Mouse (Mus musculus): ENCODE results near the gene Dlat. TPM values are rescaled to one million over a fixed set of nuclear protein-coding genes. Genes with fewer than 3 reads are reported as not detected.
A peak's percentile ranks its signal among the peaks of the same experiment; 100 is the strongest.

Gene Dlat
- 54.9 and 59.2 TPM in 2 replicates for polyA plus RNA-seq (2014; fragmentation: Nextera tagmentation; extraction: Ambion mirVana)

- peak within 1 kb of the TSS; percentile 81 for H3K27ac ChIP-seq (ENCODE audit: low read depth, low read length)
- no peaks in the 10 kb centered on the region for H3K9me3 ChIP-seq (ENCODE audit: control insufficient read depth, low read length)
- ATAC-seq (ENCODE audit: low FRiP score) (peak; percentile 94), DNase-seq (ENCODE audit: low spot score) (peak; percentile 92)
- no peaks in the 10 kb centered on the region for H3K36me3 ChIP-seq (ENCODE audit: control insufficient read depth, insufficient read depth, low read length)
- H3K4me1 ChIP-seq (replicated peaks; ENCODE audit: control insufficient read depth, insufficient read depth, low read length) = no peaks in the 10 kb centered on the region
- H3K4me2 ChIP-seq (replicated peaks; ENCODE audit: low read depth, low read length) = peak within 1 kb of the TSS; percentile 45
- H3K4me3 ChIP-seq (ENCODE audit: low read depth, low read length) = peak within 1 kb of the TSS; percentile 71
- H3K27me3 ChIP-seq (ENCODE audit: control insufficient read depth, insufficient read depth, low read length) = no peaks in the 10 kb centered on the region
- H3K9ac ChIP-seq (ENCODE audit: low read depth, low read length) = peak within 1 kb of the TSS; percentile 82
- under 1% methylated on average over 63 of the region's 63 CpGs for WGBS
Measured at GRCm38 (mm10) chr9:50659392-50660217, at the start of gene Dlat. Gene Dlat (minus strand): TSS chr9:50659780.

- no peak overlapping the region for H3K4me3 ChIP-seq (ENCODE audit: low read depth, low read length)
- no peak overlapping the region for H3K4me2 ChIP-seq (replicated peaks; ENCODE audit: low read depth, low read length)
- H3K27ac ChIP-seq (ENCODE audit: low read depth, low read length) = no peak overlapping the region
- H3K36me3 ChIP-seq (ENCODE audit: control insufficient read depth, insufficient read depth, low read length) = no peaks in the 10 kb centered on the region
- no peaks in the 10 kb centered on the region for H3K4me1 ChIP-seq (replicated peaks; ENCODE audit: control insufficient read depth, insufficient read depth, low read length)
- peak; percentile 58 for DNase-seq (ENCODE audit: low spot score)
- no peak for ATAC-seq (ENCODE audit: low FRiP score)
- no peak overlapping the region for H3K9ac ChIP-seq (ENCODE audit: low read depth, low read length)
- no peaks in the 10 kb centered on the region for H3K9me3 ChIP-seq (ENCODE audit: control insufficient read depth, low read length)
- no peaks in the 10 kb centered on the region for H3K27me3 ChIP-seq (ENCODE audit: control insufficient read depth, insufficient read depth, low read length)
- WGBS = 31% methylated on average over 2 of the region's 2 CpGs
Measured at GRCm38 (mm10) chr9:50709108-50709507, 49.5 kb upstream of the Dlat start.

- DNase-seq (ENCODE audit: low spot score) = no peak
- H3K4me2 ChIP-seq (replicated peaks; ENCODE audit: low read depth, low read length) = no peak overlapping the region
- 39% methylated on average over 6 of the region's 6 CpGs for WGBS
- no peaks in the 10 kb centered on the region for H3K36me3 ChIP-seq (ENCODE audit: control insufficient read depth, insufficient read depth, low read length)
- H3K9ac ChIP-seq (ENCODE audit: low read depth, low read length) = no peak overlapping the region
- ATAC-seq (ENCODE audit: low FRiP score) = no peak
- H3K27me3 ChIP-seq (ENCODE audit: control insufficient read depth, insufficient read depth, low read length) = peaks cover 6% of the 10 kb centered on the region; the same call in 1 of the 2 replicates
- H3K4me3 ChIP-seq (ENCODE audit: low read depth, low read length) = no peak overlapping the region
- no peaks in the 10 kb centered on the region for H3K4me1 ChIP-seq (replicated peaks; ENCODE audit: control insufficient read depth, insufficient read depth, low read length)
- H3K9me3 ChIP-seq (ENCODE audit: control insufficient read depth, low read length) = no peaks in the 10 kb centered on the region
- H3K27ac ChIP-seq (ENCODE audit: low read depth, low read length) = no peak overlapping the region
Measured at GRCm38 (mm10) chr9:50704907-50705306, 45.3 kb upstream of the Dlat start.

GRCm38 (mm10) chr9:50700921-50701691, 41.5 kb upstream of the Dlat start:
- peaks cover 10% of the 10 kb centered on the region for H3K27me3 ChIP-seq (ENCODE audit: control insufficient read depth, insufficient read depth, low read length)
- H3K4me2 ChIP-seq (replicated peaks; ENCODE audit: low read depth, low read length) = no peak overlapping the region
- no peak overlapping the region for H3K27ac ChIP-seq (ENCODE audit: low read depth, low read length)
- H3K36me3 ChIP-seq (ENCODE audit: control insufficient read depth, insufficient read depth, low read length) = no peaks in the 10 kb centered on the region
- no peak overlapping the region for H3K9ac ChIP-seq (ENCODE audit: low read depth, low read length)
- no peaks in the 10 kb centered on the region for H3K9me3 ChIP-seq (ENCODE audit: control insufficient read depth, low read length)
- no peak overlapping the region for H3K4me3 ChIP-seq (ENCODE audit: low read depth, low read length)
- H3K4me1 ChIP-seq (replicated peaks; ENCODE audit: control insufficient read depth, insufficient read depth, low read length) = 0 out of 2 replicates have a peak, but pooled peaks cover 4% of the 10 kb centered on the region
- DNase-seq (ENCODE audit: low spot score) = no peak
- no peak for ATAC-seq (ENCODE audit: low FRiP score)
- 67% methylated on average over 11 of the region's 11 CpGs for WGBS

GRCm38 (mm10) chr9:50698418-50699409, 39.1 kb upstream of the Dlat start:
- Histone ChIP-seq H3K27ac (ENCODE audit: low read depth, low read length) (peak overlapping the region; percentile 33; the same call in 1 of the 2 replicates), H3K27me3 (ENCODE audit: control insufficient read depth, insufficient read depth, low read length) (peaks cover 10% of the 10 kb centered on the region), H3K9me3 (ENCODE audit: control insufficient read depth, low read length) (no peaks in the 10 kb centered on the region), H3K9ac (ENCODE audit: low read depth, low read length) (peak overlapping the region; percentile 57), H3K4me3 (ENCODE audit: low read depth, low read length) (peak overlapping the region; percentile 50), H3K4me2 (replicated peaks; ENCODE audit: low read depth, low read length) (peak overlapping the region; percentile 91), H3K36me3 (ENCODE audit: control insufficient read depth, insufficient read depth, low read length) (no peaks in the 10 kb centered on the region), H3K4me1 (replicated peaks; ENCODE audit: control insufficient read depth, insufficient read depth, low read length) (0 out of 2 replicates have a peak, but pooled peaks cover 4% of the 10 kb centered on the region)
- peak; percentile 66 for DNase-seq (ENCODE audit: low spot score)
- under 1% methylated on average over 56 of the region's 70 CpGs for WGBS
- ATAC-seq (ENCODE audit: low FRiP score) = peak; percentile 63

- peaks cover 10% of the 10 kb centered on the region for H3K27me3 ChIP-seq (ENCODE audit: control insufficient read depth, insufficient read depth, low read length)
- WGBS = 2% methylated on average over 12 of the region's 12 CpGs
- peak; percentile 76 for DNase-seq (ENCODE audit: low spot score)
- no peaks in the 10 kb centered on the region for H3K36me3 ChIP-seq (ENCODE audit: control insufficient read depth, insufficient read depth, low read length)
- 0 out of 2 replicates have a peak, but pooled peaks cover 6% of the 10 kb centered on the region for H3K4me1 ChIP-seq (replicated peaks; ENCODE audit: control insufficient read depth, insufficient read depth, low read length)
- ATAC-seq (ENCODE audit: low FRiP score) = peak; percentile 50
- H3K27ac ChIP-seq (ENCODE audit: low read depth, low read length) = peak overlapping the region; percentile 39; the same call in 1 of the 2 replicates
- H3K4me3 ChIP-seq (ENCODE audit: low read depth, low read length) = peak overlapping the region; percentile 20
- H3K9ac ChIP-seq (ENCODE audit: low read depth, low read length) = peak overlapping the region; percentile 52; the same call in 1 of the 2 replicates
- H3K4me2 ChIP-seq (replicated peaks; ENCODE audit: low read depth, low read length) = peak overlapping the region; percentile 91
- H3K9me3 ChIP-seq (ENCODE audit: control insufficient read depth, low read length) = no peaks in the 10 kb centered on the region
Measured at GRCm38 (mm10) chr9:50697706-50698041, 38.1 kb upstream of the Dlat start.

- H3K9me3 ChIP-seq (ENCODE audit: control insufficient read depth, low read length) = no peaks in the 10 kb centered on the region
- ATAC-seq (ENCODE audit: low FRiP score) (no peak), DNase-seq (ENCODE audit: low spot score) (peak; percentile 54)
- H3K4me2 ChIP-seq (replicated peaks; ENCODE audit: low read depth, low read length) = peak overlapping the region; percentile 91
- peaks cover 10% of the 10 kb centered on the region for H3K27me3 ChIP-seq (ENCODE audit: control insufficient read depth, insufficient read depth, low read length)
- peak overlapping the region; percentile 39; the same call in 1 of the 2 replicates for H3K27ac ChIP-seq (ENCODE audit: low read depth, low read length)
- WGBS = 38% methylated on average over 12 of the region's 12 CpGs
- no peaks in the 10 kb centered on the region for H3K36me3 ChIP-seq (ENCODE audit: control insufficient read depth, insufficient read depth, low read length)
- H3K4me3 ChIP-seq (ENCODE audit: low read depth, low read length) = peak overlapping the region; percentile 20
- peak overlapping the region; percentile 52; the same call in 1 of the 2 replicates for H3K9ac ChIP-seq (ENCODE audit: low read depth, low read length)
- 0 out of 2 replicates have a peak, but pooled peaks cover 6% of the 10 kb centered on the region for H3K4me1 ChIP-seq (replicated peaks; ENCODE audit: control insufficient read depth, insufficient read depth, low read length)
Measured at GRCm38 (mm10) chr9:50696851-50697705, 37.5 kb upstream of the Dlat start.
